Mouse (Mus musculus) midbrain, postnatal 0 days (tissue): ENCODE results near the gene Elk3. TPM values are rescaled to one million over a fixed set of nuclear protein-coding genes. Genes with fewer than 3 reads are reported as not detected.

ENCODE experiments used
- ATAC-seq: fragments of 200-750 bp; cut with Nextera tagmentation; 2 replicates; pipeline ENCODE4 v1.8.0; 2017; ENCODE audit warnings: moderate number of reproducible peaks, mild to moderate bottlenecking, moderate TSS enrichment, moderate library complexity; ENCODE audit not compliant: low FRiP score
- DNase-seq: peaks from one replicate; pipeline ENCODE4 v3.0.0-alpha.2; 2015; ENCODE audit warnings: low spot score
- H3K27ac ChIP-seq: fragments of 300-500 bp; sonication (generic); 2 replicates; pipeline ENCODE4 v1.5.1; 2014; ENCODE audit warnings: low read depth, mild to moderate bottlenecking, low read length, mixed read lengths
- H3K27me3 ChIP-seq: fragments of 300-500 bp; sonication (generic); 2 replicates; pipeline ENCODE4 v1.6.1; 2014; ENCODE audit warnings: low read length, control low read depth, mixed read lengths; ENCODE audit not compliant: insufficient read depth
- H3K36me3 ChIP-seq: fragments of 300-500 bp; sonication (generic); 2 replicates; pipeline ENCODE4 v1.6.1; 2014; ENCODE audit warnings: low read length, control low read depth, mixed read lengths; ENCODE audit not compliant: insufficient read depth
- H3K4me1 ChIP-seq: fragments of 300-500 bp; sonication (generic); 2 replicates; pipeline ENCODE4 v1.6.1; 2014; ENCODE audit warnings: mild to moderate bottlenecking, control low read depth, antibody characterized with exemption, low read length, mixed read lengths; ENCODE audit not compliant: insufficient read depth
- H3K4me2 ChIP-seq: fragments of 300-500 bp; sonication (generic); 2 replicates; pipeline ENCODE4 v1.6.1; 2014; ENCODE audit warnings: low read depth, mild to moderate bottlenecking, low read length, mixed read lengths; ENCODE audit not compliant: poor library complexity, severe bottlenecking
- H3K4me3 ChIP-seq: fragments of 300-500 bp; sonication (generic); 2 replicates; pipeline ENCODE4 v1.5.1; 2014; ENCODE audit warnings: low read depth, mild to moderate bottlenecking, low read length, moderate library complexity
- H3K9ac ChIP-seq: fragments of 300-500 bp; sonication (generic); replicated peaks from 2 replicates; pipeline ENCODE4 v1.6.1; 2014; ENCODE audit warnings: mild to moderate bottlenecking, low read length, moderate library complexity, mixed read lengths; ENCODE audit not compliant: poor library complexity, severe bottlenecking
- H3K9me3 ChIP-seq: fragments of 300-500 bp; sonication (generic); 2 replicates; pipeline ENCODE4 v1.6.1; 2016; ENCODE audit warnings: low read length, control low read depth
- CTCF ChIP-seq: IDR thresholded peaks from 2 replicates; pipeline ENCODE4 v1.5.1; 2016; ENCODE audit warnings: antibody characterized with exemption, mild to moderate bottlenecking
- WGBS: fragments of 180-500 bp; shearing (Covaris S2); extraction: QIAGEN DNeasy Blood & Tissue Kit; methylation state at CpG from one replicate; pipeline ENCODE4 v1.1.7; 2014; 5-methylcytosine and 5-hydroxymethylcytosine counted together
- polyA plus RNA-seq: library from polyadenylated mRNA; unstranded; fragments of >200 nt; fragmentation: Nextera tagmentation; extraction: Ambion mirVana; gene quantifications from 2 replicates; pipeline ENCODE4 v1.2.1, GENCODE M21; 2015
- total RNA-seq: library from RNA; depleted of rRNA; stranded (reverse); fragments of >200 nt; gene quantifications from 2 replicates; pipeline ENCODE4 v1.2.3, GENCODE M21; 2014

Gene Elk3
- total and polyA plus RNA-seq, 2 experiments from 2014 or later, result 6.2 to 6.9 TPM

GRCm38 (mm10) chr10:93268339-93268738 is 42.6 kb downstream of the Elk3 start:
- WGBS, result 97% methylated on average over 3 of the region's 3 CpGs
- H3K9me3 ChIP-seq, result no peaks in the 10 kb centered on the region
- no peak overlapping the region for H3K4me3 ChIP-seq
- ATAC-seq (no peak), DNase-seq (no peak)
- H3K9ac ChIP-seq, result no peak overlapping the region
- no peak for TF ChIP-seq CTCF
- no peaks in the 10 kb centered on the region for H3K27me3 ChIP-seq
- H3K4me1 ChIP-seq, result 0 out of 2 replicates have a peak, but pooled peaks cover 5% of the 10 kb centered on the region
- H3K4me2 ChIP-seq, result no peak overlapping the region
- H3K27ac ChIP-seq, result no peak overlapping the region
- no peaks in the 10 kb centered on the region for H3K36me3 ChIP-seq

DNA sequence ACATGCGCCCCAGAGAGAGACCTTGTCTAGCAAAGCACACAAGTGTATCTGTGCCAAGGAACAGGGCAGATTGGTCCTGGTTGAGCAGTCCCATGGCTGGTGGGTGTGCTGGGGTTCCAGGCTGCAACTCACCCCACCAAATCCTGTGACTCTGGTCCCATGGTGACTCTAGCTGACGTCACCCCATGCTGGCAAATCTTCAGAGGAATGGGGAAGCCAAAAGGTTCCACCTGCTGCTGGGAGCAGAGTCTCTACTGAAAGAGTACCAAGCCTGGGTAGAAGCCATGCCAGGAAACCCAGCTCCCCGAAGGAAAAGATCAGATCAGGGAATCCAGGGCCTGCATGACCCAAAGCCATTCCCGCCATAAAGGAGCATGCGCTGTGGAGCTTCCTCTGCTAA is 43.4 kb downstream of the Elk3 start:
- ATAC-seq (no peak), DNase-seq (no peak)
- no peak overlapping the region for H3K27ac ChIP-seq

DNA sequence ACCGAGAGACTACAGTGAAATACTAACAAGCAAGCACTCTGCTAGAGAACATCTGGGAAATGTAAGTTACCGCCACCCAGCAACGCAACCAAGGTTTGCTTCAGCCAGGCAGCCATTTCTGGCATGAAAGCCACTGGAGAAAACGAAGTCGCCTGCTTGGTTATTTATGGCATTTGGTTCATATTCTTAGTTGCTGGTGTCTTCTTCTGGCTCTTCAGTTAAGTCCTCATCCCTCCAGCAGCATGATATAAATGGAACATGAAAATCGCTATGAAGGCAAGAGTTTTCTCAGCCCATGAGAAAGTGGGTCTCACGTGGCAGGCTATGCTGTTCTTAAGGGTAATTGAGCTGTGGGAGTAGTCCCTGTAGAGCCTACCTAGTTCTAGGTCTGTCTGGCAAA is 44.4 kb downstream of the Elk3 start:
- ATAC-seq (no peak), DNase-seq (no peak)
- WGBS, result 97% methylated on average over 7 of the region's 7 CpGs
- Histone ChIP-seq H3K4me3 (no peak overlapping the region), H3K36me3 (no peaks in the 10 kb centered on the region), H3K27me3 (no peaks in the 10 kb centered on the region), H3K4me2 (no peak overlapping the region), H3K4me1 (0 out of 2 replicates have a peak, but pooled peaks cover 8% of the 10 kb centered on the region), H3K27ac (no peak overlapping the region), H3K9ac (no peak overlapping the region), H3K9me3 (no peaks in the 10 kb centered on the region)
- TF ChIP-seq CTCF, result no peak

More for the DNA sequence above, 43.4 kb downstream of the Elk3 start:
- no peaks in the 10 kb centered on the region for H3K27me3 ChIP-seq
- H3K9ac ChIP-seq, result no peak overlapping the region
- 0 out of 2 replicates have a peak, but pooled peaks cover 5% of the 10 kb centered on the region for H3K4me1 ChIP-seq
- no peak for TF ChIP-seq CTCF
- no peak overlapping the region for H3K4me3 ChIP-seq
- H3K9me3 ChIP-seq, result no peaks in the 10 kb centered on the region
- H3K4me2 ChIP-seq, result no peak overlapping the region
- no peaks in the 10 kb centered on the region for H3K36me3 ChIP-seq
- 85% methylated on average over 5 of the region's 5 CpGs for WGBS

DNA sequence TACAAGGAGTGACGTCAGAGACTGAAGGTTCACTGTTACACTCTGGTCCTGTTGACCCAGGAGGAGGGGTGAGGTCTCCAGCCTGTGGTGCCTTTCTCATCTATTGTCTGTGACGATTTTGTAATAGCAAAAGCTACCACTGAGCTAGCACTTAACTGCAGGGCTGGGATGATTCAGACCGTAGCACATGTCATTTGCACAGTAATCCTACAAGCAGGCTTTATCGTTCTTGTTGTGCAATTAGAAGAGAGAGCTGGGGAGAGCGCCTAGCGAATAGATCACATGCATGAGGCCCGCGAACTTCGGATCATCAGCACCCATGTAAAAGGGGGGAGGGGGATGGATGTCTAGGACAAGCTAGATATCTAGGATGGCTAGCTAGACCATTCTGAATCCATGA is 45.1 kb downstream of the Elk3 start:
- no peak overlapping the region for H3K27ac ChIP-seq
- no peak overlapping the region for H3K9ac ChIP-seq
- H3K9me3 ChIP-seq, result no peaks in the 10 kb centered on the region
- no peaks in the 10 kb centered on the region for H3K27me3 ChIP-seq
- ATAC-seq, result no peak
- TF ChIP-seq CTCF, result no peak
- WGBS, result 80% methylated on average over 9 of the region's 9 CpGs
- no peak for DNase-seq
- H3K4me1 ChIP-seq, result 0 out of 2 replicates have a peak, but pooled peaks cover 11% of the 10 kb centered on the region
- H3K36me3 ChIP-seq, result no peaks in the 10 kb centered on the region
- no peak overlapping the region for H3K4me2 ChIP-seq
- no peak overlapping the region for H3K4me3 ChIP-seq

DNA sequence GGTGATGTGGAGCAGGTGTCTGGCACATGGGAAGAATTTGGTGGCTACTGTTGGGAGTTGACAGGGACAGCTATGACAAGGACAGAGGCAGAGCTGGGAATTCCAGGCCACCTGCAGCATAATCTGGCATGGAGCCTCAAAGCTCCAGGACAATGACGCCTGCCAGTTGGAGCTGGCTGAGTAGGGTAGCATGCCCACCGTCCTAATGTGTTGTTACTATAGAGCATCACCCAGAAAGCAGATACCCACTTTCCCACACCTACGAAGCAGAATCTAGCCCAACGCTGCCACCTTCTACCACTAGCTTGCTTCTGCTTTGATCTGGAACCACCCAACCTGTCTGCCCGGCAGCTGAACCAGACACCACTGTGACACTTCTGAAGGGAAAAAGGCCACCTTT is 46.9 kb downstream of the Elk3 start:
- Histone ChIP-seq H3K9me3 (no peaks in the 10 kb centered on the region), H3K36me3 (no peaks in the 10 kb centered on the region), H3K27me3 (no peaks in the 10 kb centered on the region), H3K4me1 (0 out of 2 replicates have a peak, but pooled peaks cover 5% of the 10 kb centered on the region), H3K9ac (no peak overlapping the region), H3K4me3 (no peak overlapping the region), H3K4me2 (no peak overlapping the region), H3K27ac (no peak overlapping the region)
- TF ChIP-seq CTCF, result no peak
- ATAC-seq (no peak), DNase-seq (no peak)
- WGBS, result 48% methylated on average over 5 of the region's 5 CpGs

DNA sequence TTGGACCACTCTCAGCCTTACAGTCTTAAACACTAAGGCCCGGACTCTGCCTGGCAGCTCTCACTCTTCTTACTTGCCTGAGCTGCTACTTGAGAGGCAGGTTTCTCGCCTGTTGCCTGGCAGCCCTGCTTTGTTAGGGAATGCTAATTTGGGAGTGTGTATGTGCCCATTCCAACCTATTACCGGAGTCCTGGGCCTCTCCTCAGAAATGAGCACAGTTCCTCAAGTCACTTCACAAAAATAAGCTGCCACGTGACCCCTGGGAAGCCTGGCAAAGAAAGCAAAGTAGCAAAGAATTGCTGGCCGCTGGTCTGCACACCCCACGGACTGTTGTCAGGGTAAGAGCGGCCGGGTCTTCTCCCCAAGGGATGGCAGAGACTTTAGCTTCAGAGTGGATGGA is 47.5 kb downstream of the Elk3 start:
- Histone ChIP-seq H3K9me3 (no peaks in the 10 kb centered on the region), H3K27me3 (no peaks in the 10 kb centered on the region), H3K4me1 (0 out of 2 replicates have a peak, but pooled peaks cover 5% of the 10 kb centered on the region), H3K4me3 (no peak overlapping the region), H3K36me3 (no peaks in the 10 kb centered on the region), H3K4me2 (no peak overlapping the region), H3K9ac (no peak overlapping the region), H3K27ac (peak overlapping the region; percentile 38; the same call in 1 of the 2 replicates)
- WGBS, result 35% methylated on average over 8 of the region's 8 CpGs
- no peak for TF ChIP-seq CTCF
- peak; percentile 7; the same call in 1 of the 2 replicates for ATAC-seq
- DNase-seq, result peak; percentile 64
